Mouse (Mus musculus) forelimb bud, embryonic 11.5 days (tissue): Measurements from ENCODE around the gene M1ap.
A peak's percentile ranks its signal among the peaks of the same experiment; 100 is the strongest.

ENCODE experiments used
- DNase-seq: peaks from one replicate; pipeline ENCODE4 v3.0.0-alpha.2; 2012; ENCODE audit warnings: low read depth, low spot score

M1ap gene

GRCm38 (mm10) chr6:83033249-83034185 lies 86.8 kb downstream of the M1ap start, which contains the start of the genes Dok1 and Loxl3:
Gene Dok1 (minus strand): TSS chr6:83033471.
Gene Loxl3 (plus strand): TSS chr6:83034173.
- peak; percentile 82 for DNase-seq

- DNase-seq = no peak
Measured at GRCm38 (mm10) chr6:83034463-83035055, 87.9 kb downstream of the M1ap start.

- DNase-seq = no peak
Measured at GRCm38 (mm10) chr6:83037188-83037587, 90.5 kb downstream of the M1ap start.

GRCm38 (mm10) chr6:83038496-83039012 lies 91.9 kb downstream of the M1ap start:
- peak; percentile 82 for DNase-seq

- DNase-seq = no peak
Measured at GRCm38 (mm10) chr6:83040601-83041000, 93.9 kb downstream of the M1ap start.

- DNase-seq = no peak
Measured at GRCm38 (mm10) chr6:83043561-83043960, 96.9 kb downstream of the M1ap start.

DNA sequence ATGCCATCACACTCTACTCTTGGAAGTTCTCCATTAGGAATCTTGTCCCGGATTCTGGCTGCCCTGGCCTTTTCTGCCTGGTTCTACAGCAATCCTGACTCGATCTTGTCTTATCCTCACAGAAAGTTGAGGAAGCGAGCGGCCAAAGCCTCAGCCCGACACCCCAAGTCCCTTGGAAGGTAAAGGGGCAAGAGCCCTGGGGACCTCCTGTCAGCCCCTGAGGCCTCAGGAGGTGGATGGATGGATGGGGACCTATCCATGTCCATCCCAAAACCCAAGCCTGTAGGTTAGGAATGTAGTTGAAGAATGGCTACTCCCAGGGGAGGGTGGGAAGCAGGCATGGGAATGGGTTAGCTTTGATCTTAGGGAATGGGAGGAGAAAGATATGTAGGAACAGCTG lies 97.3 kb downstream of the M1ap start:
- DNase-seq = no peak

GRCm38 (mm10) chr6:83044742-83045141 lies 98.0 kb downstream of the M1ap start:
- DNase-seq = no peak

DNA sequence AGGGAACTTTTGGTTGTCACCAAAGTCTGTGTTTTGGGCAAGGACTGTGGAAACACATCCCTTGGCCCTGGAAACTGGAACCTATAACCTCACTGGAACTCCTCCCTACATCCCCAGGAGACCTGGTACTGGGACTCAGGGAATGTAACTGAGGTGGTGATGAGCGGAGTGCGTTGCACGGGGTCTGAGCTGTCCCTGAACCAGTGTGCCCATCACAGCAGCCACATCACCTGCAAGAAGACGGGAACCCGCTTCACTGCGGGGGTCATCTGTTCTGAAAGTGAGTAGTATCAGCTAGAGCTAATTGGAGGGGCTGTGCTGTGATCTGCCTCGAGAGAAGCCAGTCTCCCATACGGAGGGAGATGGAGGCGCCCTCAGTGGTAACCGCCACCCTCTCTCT lies 102.7 kb downstream of the M1ap start:
- DNase-seq = no peak

DNA sequence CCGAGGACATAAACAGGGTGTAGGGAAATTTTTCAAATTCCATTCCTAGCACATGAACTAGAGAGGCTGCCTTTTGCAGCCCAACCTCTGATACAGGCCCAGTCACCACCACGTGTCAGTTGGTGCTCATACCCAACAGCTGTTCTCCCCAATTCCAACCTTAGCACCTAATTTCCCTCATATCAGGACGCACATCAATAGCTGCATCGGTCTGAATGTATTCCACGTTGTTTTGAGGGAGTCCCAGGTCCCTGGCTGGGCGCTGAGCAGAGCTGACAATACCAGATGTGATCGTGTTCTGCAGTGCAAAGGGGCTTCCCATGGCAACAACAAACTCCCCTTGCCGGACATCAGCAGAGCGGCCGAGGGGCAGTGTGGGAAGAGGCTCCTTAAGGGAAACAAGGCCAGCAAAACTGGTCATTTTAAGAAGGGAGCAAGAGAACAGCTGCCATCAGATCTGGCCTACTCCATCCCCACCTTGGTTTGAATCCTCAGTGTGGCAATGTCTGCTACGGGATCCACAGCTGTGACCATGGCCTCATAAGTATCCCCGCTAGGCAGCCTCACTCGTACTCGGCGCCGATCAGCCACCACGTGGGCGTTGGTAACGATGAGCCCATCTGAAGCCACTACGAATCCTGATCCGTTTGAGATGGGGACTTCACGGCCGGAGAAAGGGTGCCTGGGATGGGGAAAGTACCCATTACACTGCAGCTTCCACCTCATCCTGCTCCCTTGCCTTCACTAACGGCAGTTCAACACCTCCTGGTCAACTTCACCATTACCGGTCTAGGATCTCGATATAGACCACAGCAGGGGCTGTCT lies 106.6 kb downstream of the M1ap start:
- no peak for DNase-seq

DNA sequence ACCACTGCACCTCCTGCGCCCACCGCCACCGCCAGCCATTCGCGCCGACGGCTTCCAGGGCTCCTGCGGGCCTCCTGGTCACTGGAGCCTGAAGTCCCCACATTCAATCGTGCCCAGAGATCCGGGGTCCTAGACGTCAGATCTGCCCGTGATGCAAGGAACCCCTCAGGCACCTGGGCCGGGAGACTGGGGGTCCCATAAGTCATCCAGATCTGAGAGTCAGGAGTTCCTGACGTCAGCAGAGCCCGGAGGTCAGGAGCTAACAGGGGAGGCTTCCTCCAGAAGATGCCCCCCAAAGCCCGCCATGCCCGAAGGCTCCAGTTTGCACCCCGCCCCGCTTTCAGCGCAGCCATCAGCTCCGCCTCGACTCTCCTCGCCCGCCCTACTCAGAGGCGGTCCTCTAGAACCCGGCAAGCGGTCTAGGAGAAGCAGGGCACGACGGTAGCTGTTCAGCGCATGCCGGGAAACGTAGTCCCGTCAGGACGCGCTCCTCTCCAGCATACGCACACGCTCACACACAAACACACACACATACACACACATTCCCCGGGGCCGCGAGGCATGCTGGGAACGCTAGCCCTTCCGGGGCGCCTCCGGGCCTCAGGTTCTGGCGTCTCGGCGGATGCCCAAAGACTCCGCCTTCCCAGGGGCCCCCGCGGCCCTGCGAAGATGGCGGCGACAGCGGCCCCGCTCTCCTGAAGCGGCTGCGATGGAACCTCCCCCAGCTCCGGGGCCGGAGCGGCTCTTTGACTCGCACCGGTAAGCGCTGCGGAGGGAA lies 107.6 kb downstream of the M1ap start, which contains the start of gene Aup1:
Gene Aup1, plus strand, starts transcription at position 448 of the 778 bp plus-strand sequence.
- DNase-seq = peak; percentile 96

GRCm38 (mm10) chr6:83054871-83055431 lies 108.2 kb downstream of the M1ap start, which contains the start of gene Htra2:
Gene Htra2 (minus strand): TSS chr6:83055273.
- DNase-seq = no peak

- no peak for DNase-seq
Measured at GRCm38 (mm10) chr6:83057790-83058189, 111.1 kb downstream of the M1ap start, which contains the start of gene Dqx1. Gene Dqx1 (plus strand): TSS chr6:83057844.

- no peak for DNase-seq
Measured at GRCm38 (mm10) chr6:83058725-83059124, 112.0 kb downstream of the M1ap start.

DNA sequence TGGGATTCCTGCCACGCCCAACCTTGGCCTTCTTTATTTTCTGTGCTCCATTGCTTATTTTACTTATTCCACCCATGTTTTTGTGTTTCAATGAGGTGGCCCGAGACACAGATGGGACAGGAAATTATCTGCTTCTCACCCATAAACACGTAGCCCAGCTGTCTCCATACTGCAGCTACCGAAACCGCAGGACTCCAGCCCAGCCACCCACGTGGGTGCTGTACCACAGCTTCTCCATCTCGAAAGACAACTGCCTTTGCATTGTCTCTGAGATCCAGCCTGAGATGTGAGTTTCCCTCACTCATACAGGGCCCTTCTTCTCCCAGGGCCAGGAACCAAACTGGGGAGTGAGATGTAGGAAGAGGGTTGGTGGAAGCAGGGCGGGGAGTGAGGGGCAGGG lies 119.3 kb downstream of the M1ap start:
- DNase-seq = no peak

- DNase-seq = no peak
Measured at GRCm38 (mm10) chr6:83066441-83066840, 119.7 kb downstream of the M1ap start.

- no peak for DNase-seq
Measured at GRCm38 (mm10) chr6:83068221-83068620, 121.5 kb downstream of the M1ap start.

DNA sequence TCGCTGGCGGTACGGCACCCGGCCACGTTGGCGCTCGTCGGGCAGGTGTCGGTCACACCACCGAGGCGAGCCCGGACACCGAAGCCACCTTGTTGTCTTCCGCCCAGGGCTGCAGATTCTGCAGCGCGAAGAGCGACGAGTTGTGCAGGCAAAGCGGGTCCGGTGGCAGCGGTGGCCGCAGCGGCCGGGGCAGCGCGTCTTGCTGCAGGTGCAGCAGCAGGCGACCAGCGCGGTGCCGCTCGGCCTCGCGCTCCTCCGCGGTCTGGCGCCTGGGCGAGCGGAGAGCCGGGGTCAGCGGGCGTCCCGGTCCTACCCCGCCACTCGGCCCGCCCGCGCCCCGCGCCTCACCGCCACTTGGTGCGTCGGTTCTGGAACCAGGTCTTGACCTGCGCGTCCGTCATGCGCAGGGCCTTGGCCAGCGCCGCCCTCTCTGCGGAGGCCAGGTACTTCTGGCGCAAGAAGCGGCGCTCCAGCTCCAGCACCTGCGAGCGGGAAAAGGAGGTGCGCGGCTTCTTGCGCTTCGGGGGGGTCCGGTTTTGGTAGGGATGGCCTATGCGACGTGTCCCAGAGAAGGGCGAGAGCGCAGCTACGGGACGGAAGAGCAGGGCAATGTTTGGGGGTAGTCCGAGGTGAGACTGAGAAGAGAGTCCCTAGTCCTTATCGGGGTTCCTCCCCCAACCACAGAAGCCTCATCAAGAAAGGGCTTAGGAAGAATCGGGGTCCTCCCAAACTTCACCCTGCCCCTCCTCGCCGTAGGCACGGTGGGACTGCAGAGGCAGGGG lies 122.2 kb downstream of the M1ap start:
- no peak for DNase-seq

DNA sequence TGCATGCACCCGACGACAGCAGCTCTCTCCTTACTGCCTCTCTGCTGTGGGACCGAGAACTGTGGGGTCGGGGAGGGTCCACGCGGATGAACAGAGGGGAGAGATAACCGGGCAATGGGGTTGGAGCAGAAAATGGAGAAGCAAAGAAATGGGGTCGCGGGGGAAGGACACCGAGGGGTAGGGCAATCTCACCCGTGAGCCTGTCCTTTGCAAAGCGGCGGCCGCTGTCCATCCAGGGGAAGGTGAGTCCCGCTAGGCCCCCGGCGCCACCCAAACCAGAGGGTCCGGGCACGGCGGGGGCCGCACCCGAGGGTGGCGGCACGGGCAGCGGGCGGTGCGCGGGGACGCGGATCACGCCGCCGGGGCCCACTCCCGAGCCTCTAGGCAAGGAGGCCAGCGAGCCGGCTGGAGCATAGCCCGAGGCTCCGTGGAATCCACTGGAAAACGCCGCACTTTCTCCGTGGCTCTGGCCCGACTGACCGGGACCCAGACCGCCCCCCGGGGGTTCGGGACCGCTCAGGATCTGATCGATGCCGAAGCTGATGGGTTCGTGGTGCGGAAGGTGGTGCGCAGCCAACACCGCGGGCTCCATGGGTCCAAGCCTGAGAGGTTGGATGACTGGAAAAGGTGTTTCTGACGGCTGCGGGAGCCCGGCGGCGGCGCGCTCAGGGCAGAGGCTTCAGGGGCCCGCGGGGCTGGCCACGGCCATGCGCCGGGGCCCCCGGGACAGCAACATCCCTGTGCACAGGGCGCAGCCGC lies 123.0 kb downstream of the M1ap start:
- no peak for DNase-seq

DNA sequence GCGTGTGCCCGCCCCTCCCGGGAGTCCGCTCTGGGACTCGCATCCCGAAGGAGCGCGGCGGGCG lies 123.4 kb downstream of the M1ap start, which contains the start of gene Tlx2:
Gene Tlx2, minus strand, starts transcription at position 47 of the 64 bp plus-strand sequence.
- DNase-seq = no peak
